Mouse (Mus musculus) cerebral cortex, adult 2 months (tissue): ENCODE results near the gene Grk6.

ENCODE experiments used
- WGBS: fragments of 180-500 bp; shearing (Covaris S2); methylation state at CpG from one replicate; pipeline ENCODE4 v1.1.7; 2018; 5-methylcytosine and 5-hydroxymethylcytosine counted together

Grk6 gene

GRCm38 (mm10) chr13:55444937-55445315, at the start of gene Grk6:
Gene Grk6 (plus strand): TSS chr13:55445072.
- WGBS = under 1% methylated on average over 35 of the region's 35 CpGs

GRCm38 (mm10) chr13:55398088-55398487, 46.8 kb upstream of the Grk6 start, which contains the start of gene Slc34a1:
Gene Slc34a1 (plus strand): TSS chr13:55398187.
- WGBS = 98% methylated on average over 1 of the region's 1 CpGs

- 72% methylated on average over 5 of the region's 5 CpGs for WGBS
Observed at GRCm38 (mm10) chr13:55399300-55400038, 45.4 kb upstream of the Grk6 start.

- WGBS = 80% methylated on average over 1 of the region's 1 CpGs
Observed at GRCm38 (mm10) chr13:55400039-55400346, 44.9 kb upstream of the Grk6 start.

GRCm38 (mm10) chr13:55403266-55403665, 41.6 kb upstream of the Grk6 start:
- WGBS = 88% methylated on average over 7 of the region's 7 CpGs

GRCm38 (mm10) chr13:55403935-55404852, 40.7 kb upstream of the Grk6 start:
- 26% methylated on average over 15 of the region's 15 CpGs for WGBS

GRCm38 (mm10) chr13:55404853-55405782, 39.8 kb upstream of the Grk6 start:
- WGBS = 10% methylated on average over 11 of the region's 11 CpGs

GRCm38 (mm10) chr13:55405783-55406390, 39.0 kb upstream of the Grk6 start:
- WGBS = 32% methylated on average over 13 of the region's 13 CpGs

- WGBS = 88% methylated on average over 4 of the region's 4 CpGs
Observed at GRCm38 (mm10) chr13:55407341-55407740, 37.5 kb upstream of the Grk6 start.

- 88% methylated on average over 19 of the region's 19 CpGs for WGBS
Observed at GRCm38 (mm10) chr13:55408546-55409120, 36.2 kb upstream of the Grk6 start.

GRCm38 (mm10) chr13:55411826-55412225, 33.0 kb upstream of the Grk6 start:
- 86% methylated on average over 7 of the region's 7 CpGs for WGBS

- WGBS = 90% methylated on average over 13 of the region's 13 CpGs
Observed at GRCm38 (mm10) chr13:55412643-55413307, 32.1 kb upstream of the Grk6 start.

GRCm38 (mm10) chr13:55413333-55413732, 31.5 kb upstream of the Grk6 start:
- 89% methylated on average over 12 of the region's 12 CpGs for WGBS

- WGBS = 14% methylated on average over 41 of the region's 41 CpGs
Observed at GRCm38 (mm10) chr13:55414743-55415380, 30.0 kb upstream of the Grk6 start, which contains the start of gene Pfn3. Gene Pfn3 (minus strand): TSS chr13:55415232.

- WGBS = 13% methylated on average over 12 of the region's 12 CpGs
Observed at GRCm38 (mm10) chr13:55418004-55418403, 26.9 kb upstream of the Grk6 start.

- 78% methylated on average over 5 of the region's 5 CpGs for WGBS
Observed at GRCm38 (mm10) chr13:55419142-55419541, 25.7 kb upstream of the Grk6 start.

GRCm38 (mm10) chr13:55420018-55420932, 24.6 kb upstream of the Grk6 start:
- 39% methylated on average over 51 of the region's 51 CpGs for WGBS

- 8% methylated on average over 35 of the region's 35 CpGs for WGBS
Observed at GRCm38 (mm10) chr13:55420933-55421800, 23.7 kb upstream of the Grk6 start.
